Mouse (Mus musculus) MEL (cell line): ENCODE measurements around the gene Aktip. TPM values are rescaled to one million over a fixed set of nuclear protein-coding genes. Genes with fewer than 3 reads are reported as not detected.

ENCODE experiments used
- DNase-seq: peaks from one replicate; pipeline ENCODE4 v3.0.0; 2011; ENCODE audit warnings: low read depth, low spot score
- H3K27ac ChIP-seq: 2 replicates; pipeline ENCODE4 v1.5.1; 2012; ENCODE audit warnings: low read depth, mild to moderate bottlenecking, control low read depth, low read length, moderate library complexity; ENCODE audit not compliant: control insufficient read depth
- H3K27me3 ChIP-seq, 2 experiments: fragments of 150-350 bp in 1 of 2; sonication (generic) in 1 of 2; 2 replicates each; pipeline ENCODE4 v1.6.1; 2012; ENCODE audit warnings: low read length in 2 of 2, mild to moderate bottlenecking in 2 of 2, improper control_type of control experiment in 1 of 2, moderate library complexity in 1 of 2; ENCODE audit not compliant: insufficient read depth in 2 of 2, control insufficient read depth in 1 of 2
- H3K36me3 ChIP-seq, 2 experiments: 2 replicates each; pipeline ENCODE4 v1.6.1; 2012 to 2014; ENCODE audit warnings: low read length in 2 of 2, improper control_type of control experiment in 1 of 2, inconsistent platforms in 1 of 2, mild to moderate bottlenecking in 1 of 2; ENCODE audit not compliant: insufficient read depth in 2 of 2, control insufficient read depth in 1 of 2
- H3K4me1 ChIP-seq, 2 experiments: fragments of 150-350 bp in 1 of 2; sonication (generic) in 1 of 2; 2 replicates each; pipeline ENCODE4 v1.6.1; 2012; ENCODE audit warnings: low read length in 2 of 2, improper control_type of control experiment in 1 of 2, mild to moderate bottlenecking in 1 of 2; ENCODE audit not compliant: insufficient read depth in 2 of 2, control insufficient read depth in 1 of 2
- H3K4me3 ChIP-seq, 2 experiments: fragments of 150-350 bp in 1 of 2; sonication (generic) in 1 of 2; 2 replicates each; pipeline ENCODE4 v1.5.1; 2012; ENCODE audit warnings: low read depth in 2 of 2, low read length in 2 of 2, mild to moderate bottlenecking in 2 of 2, moderate library complexity in 2 of 2, control low read depth in 1 of 2, improper control_type of control experiment in 1 of 2; ENCODE audit not compliant: control insufficient read depth in 1 of 2, insufficient read depth in 1 of 2
- H3K79me2 ChIP-seq: 2 replicates; pipeline ENCODE4 v1.6.1; 2012; ENCODE audit warnings: mild to moderate bottlenecking, low read length, moderate library complexity; ENCODE audit not compliant: control insufficient read depth, poor library complexity, insufficient read depth
- H3K9ac ChIP-seq: 2 replicates; pipeline ENCODE4 v1.6.1; 2012; ENCODE audit warnings: low read depth, mild to moderate bottlenecking, control low read depth, low read length, moderate library complexity; ENCODE audit not compliant: control insufficient read depth, poor library complexity, severe bottlenecking
- H3K9me3 ChIP-seq: fragments of 150-350 bp; sonication (generic); replicated peaks from 2 replicates; pipeline ENCODE4 v1.6.1; 2012; ENCODE audit warnings: mild to moderate bottlenecking, low read length, improper control_type of control experiment, moderate library complexity; ENCODE audit not compliant: insufficient read depth
- CHD1 ChIP-seq: IDR thresholded peaks from 2 replicates; pipeline ENCODE4 v1.6.1; 2012; ENCODE audit warnings: low read depth, mild to moderate bottlenecking, inconsistent platforms, low read length, improper control_type of control experiment
- CTCF ChIP-seq, 3 experiments: IDR thresholded peaks in 2 of 3; conservative IDR thresholded peaks in 1 of 3; 2 replicates each; pipeline ENCODE4 v1.5.1; 2011 to 2012; ENCODE audit warnings: low read length in 3 of 3, low read depth in 2 of 3, mild to moderate bottlenecking in 2 of 3, improper control_type of control experiment in 1 of 3, inconsistent platforms in 1 of 3, mixed read lengths in 1 of 3, moderate library complexity in 1 of 3; ENCODE audit not compliant: control insufficient read depth in 1 of 3, insufficient read depth in 1 of 3, poor library complexity in 1 of 3, severe bottlenecking in 1 of 3
- E2F4 ChIP-seq: IDR thresholded peaks from 2 replicates; pipeline ENCODE4 v1.6.1; 2011; ENCODE audit warnings: low read depth, low read length, improper control_type of control experiment, borderline replicate concordance
- EP300 ChIP-seq, 2 experiments: IDR thresholded peaks; 2 replicates each; pipeline ENCODE4 v1.6.1; 2011; ENCODE audit warnings: improper control_type of control experiment in 2 of 2, low read length in 2 of 2, low read depth in 1 of 2, mild to moderate bottlenecking in 1 of 2
- ETS1 ChIP-seq: IDR thresholded peaks from 2 replicates; pipeline ENCODE4 v1.6.1; 2012; ENCODE audit warnings: low read depth, mild to moderate bottlenecking, inconsistent platforms, low read length, improper control_type of control experiment, moderate library complexity
- GATA1 ChIP-seq: IDR thresholded peaks from 2 replicates; pipeline ENCODE4 v1.6.1; 2011; ENCODE audit warnings: low read depth, low read length, improper control_type of control experiment
- HCFC1 ChIP-seq: IDR thresholded peaks from 2 replicates; pipeline ENCODE4 v1.6.1; 2012; ENCODE audit warnings: low read depth, mild to moderate bottlenecking, inconsistent platforms, low read length, improper control_type of control experiment, moderate library complexity
- JUND ChIP-seq: IDR thresholded peaks from 2 replicates; pipeline ENCODE4 v1.6.1; 2011; ENCODE audit warnings: low read depth, mild to moderate bottlenecking, improper control_type of control experiment, low read length
- MXI1 ChIP-seq: IDR thresholded peaks from 2 replicates; pipeline ENCODE4 v1.6.1; 2011; ENCODE audit warnings: mild to moderate bottlenecking, low read depth, low read length, improper control_type of control experiment
- MYB ChIP-seq: IDR thresholded peaks from 2 replicates; pipeline ENCODE4 v1.6.1; 2011; ENCODE audit warnings: mild to moderate bottlenecking, low read depth, low read length, improper control_type of control experiment
- MYC ChIP-seq: IDR thresholded peaks from 2 replicates; pipeline ENCODE4 v1.6.1; 2011; ENCODE audit warnings: low read depth, mild to moderate bottlenecking, low read length, improper control_type of control experiment, moderate library complexity
- NELFE ChIP-seq: IDR thresholded peaks from 2 replicates; pipeline ENCODE4 v1.6.1; 2011; ENCODE audit warnings: low read depth, low read length, improper control_type of control experiment
- POLR2AphosphoS5 ChIP-seq: IDR thresholded peaks from 2 replicates; pipeline ENCODE4 v1.6.1; 2012; ENCODE audit warnings: low read depth, borderline replicate concordance, mild to moderate bottlenecking, inconsistent platforms, low read length, moderate library complexity, mixed read lengths
- RAD21 ChIP-seq: IDR thresholded peaks from 2 replicates; pipeline ENCODE4 v1.6.1; 2011; ENCODE audit warnings: mild to moderate bottlenecking, low read depth, low read length, improper control_type of control experiment
- SIN3A ChIP-seq: IDR thresholded peaks from 2 replicates; pipeline ENCODE4 v1.6.1; 2012; ENCODE audit warnings: low read length, improper control_type of control experiment, inconsistent platforms
- SMC3 ChIP-seq: IDR thresholded peaks from 2 replicates; pipeline ENCODE4 v1.6.1; 2011; ENCODE audit warnings: low read depth, low read length, improper control_type of control experiment
- USF1 ChIP-seq: IDR thresholded peaks from 2 replicates; pipeline ENCODE4 v1.6.1; 2014; ENCODE audit warnings: low read depth, mild to moderate bottlenecking, inconsistent platforms, low read length, improper control_type of control experiment, moderate library complexity
- USF2 ChIP-seq, 2 experiments: IDR thresholded peaks; 2 replicates each; pipeline ENCODE4 v1.6.1; 2011 to 2012; ENCODE audit warnings: improper control_type of control experiment in 2 of 2, low read length in 2 of 2, borderline replicate concordance in 1 of 2, inconsistent platforms in 1 of 2, low read depth in 1 of 2, mild to moderate bottlenecking in 1 of 2; ENCODE audit not compliant: insufficient read depth in 1 of 2
- ZC3H11A ChIP-seq: IDR thresholded peaks from 2 replicates; pipeline ENCODE4 v1.6.1; 2012; ENCODE audit warnings: low read depth, mild to moderate bottlenecking, inconsistent platforms, low read length, improper control_type of control experiment
- ZKSCAN1 ChIP-seq: IDR thresholded peaks from 2 replicates; pipeline ENCODE4 v1.6.1; 2012; ENCODE audit warnings: low read depth, mild to moderate bottlenecking, inconsistent platforms, low read length, improper control_type of control experiment, moderate library complexity
- ZMIZ1 ChIP-seq: IDR thresholded peaks from 2 replicates; pipeline ENCODE4 v1.6.1; 2012; ENCODE audit warnings: low read depth, mild to moderate bottlenecking, inconsistent platforms, low read length, improper control_type of control experiment, moderate library complexity
- polyA plus RNA-seq, 2 experiments: library from polyadenylated mRNA; stranded (reverse) in 1 of 2; unstranded in 1 of 2; fragments of >175 nt in 1 of 2; fragments of >200 nt in 1 of 2; gene quantifications; 2 replicates each; pipeline versions ENCODE4 v1.2.1 to v1.2.4; 2012; ENCODE audit warnings: low replicate concordance in 2 of 2, low read depth in 1 of 2; ENCODE audit not compliant: insufficient read length in 2 of 2, insufficient read depth in 1 of 2, missing spikeins in 1 of 2
- total RNA-seq: library from RNA; depleted of rRNA; stranded (reverse); fragments of 300-350 nt; gene quantifications from 2 replicates; pipeline ENCODE4 v1.2.3, GENCODE M21; 2012

Aktip gene
- total and polyA plus RNA-seq, 3 experiments = 4.6 to 8.5 TPM; not detected in 1

DNA sequence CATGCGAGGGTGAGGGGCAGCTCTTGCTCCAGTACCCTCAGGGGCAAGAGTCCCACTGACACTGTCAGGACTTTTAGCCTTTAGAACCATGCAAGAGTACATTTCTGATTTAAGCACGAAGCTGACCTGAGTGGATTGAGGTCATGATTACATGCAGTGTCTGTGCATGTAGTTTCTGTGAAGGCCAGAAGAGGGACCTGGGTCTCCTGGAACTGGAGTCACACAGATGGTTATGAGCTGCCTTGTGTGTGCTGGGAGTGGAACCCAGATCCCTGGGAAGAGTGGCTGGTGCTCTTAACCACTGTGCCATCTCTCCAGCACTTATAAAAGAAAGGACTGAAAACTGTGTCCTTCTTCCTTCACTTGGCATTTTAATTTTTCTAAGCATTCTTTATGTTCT is 1.4 kb upstream of the Aktip start:
- H3K4me3 ChIP-seq = no peak overlapping the region
- H3K27me3 ChIP-seq = no peaks in the 10 kb centered on the region; a peak in 1 of 4 replicates
- H3K79me2 ChIP-seq = no peaks in the 10 kb centered on the region
- H3K9me3 ChIP-seq = no peaks in the 10 kb centered on the region
- no peaks in the 10 kb centered on the region; a peak in 1 of 4 replicates for H3K4me1 ChIP-seq
- TF ChIP-seq EP300 (IDR thresholded peaks at IDR 0.05; ENCODE audit: low read depth in 1 of 2, low read length in 2 of 2) (no peak), SIN3A (no peak), ZMIZ1 (no peak), HCFC1 (no peak), SMC3 (peak; percentile 60), RAD21 (peak; percentile 44), ZC3H11A (peak; percentile 29; the same call in 1 of the 2 replicates), JUND (no peak), CTCF (IDR thresholded peaks at IDR 0.05 in 2 of 3, conservative IDR thresholded peaks at IDR 0.05 in 1 of 3; ENCODE audit: control insufficient read depth in 1 of 3, insufficient read depth in 1 of 3, low read depth in 2 of 3, low read length in 3 of 3, poor library complexity in 1 of 3, severe bottlenecking in 1 of 3) (peak in 2 of 3 experiments; percentile 30 to 41; a peak in 3 of 6 replicates), USF1 (no peak)
- H3K36me3 ChIP-seq = no peaks in the 10 kb centered on the region
- no peak overlapping the region for H3K9ac ChIP-seq
- H3K27ac ChIP-seq = no peak overlapping the region
- peak; percentile 32 for DNase-seq

GRCm38 (mm10) chr8:91198036-91198435 is 1.7 kb downstream of the Aktip start:
- Histone ChIP-seq H3K27ac (no peak overlapping the region), H3K36me3 (no peaks in the 10 kb centered on the region), H3K4me3 (no peak overlapping the region), H3K9me3 (no peaks in the 10 kb centered on the region), H3K4me1 (no peaks in the 10 kb centered on the region; a peak in 1 of 4 replicates), H3K27me3 (peaks cover 0 to 1% of the 10 kb centered on the region in 2 experiments; a peak in 1 of 4 replicates), H3K9ac (no peak overlapping the region), H3K79me2 (no peaks in the 10 kb centered on the region)
- no peak for DNase-seq
- TF ChIP-seq ZC3H11A = no peak
- no peak for TF ChIP-seq CHD1
- TF ChIP-seq MYB = no peak
- TF ChIP-seq MXI1 = no peak
- TF ChIP-seq ZMIZ1 = no peak
- no peak for TF ChIP-seq CTCF (IDR thresholded peaks at IDR 0.05 in 2 of 3, conservative IDR thresholded peaks at IDR 0.05 in 1 of 3; ENCODE audit: control insufficient read depth in 1 of 3, insufficient read depth in 1 of 3, low read depth in 2 of 3, low read length in 3 of 3, poor library complexity in 1 of 3, severe bottlenecking in 1 of 3)
- no peak for TF ChIP-seq USF1
- TF ChIP-seq ETS1 = no peak
- no peak for TF ChIP-seq NELFE
- no peak for TF ChIP-seq EP300 (IDR thresholded peaks at IDR 0.05; ENCODE audit: low read depth in 1 of 2, low read length in 2 of 2)
- TF ChIP-seq ZKSCAN1 = no peak
- no peak for TF ChIP-seq POLR2AphosphoS5
- TF ChIP-seq MYC = no peak
- no peak for TF ChIP-seq E2F4
- TF ChIP-seq GATA1 = no peak
- TF ChIP-seq USF2 (IDR thresholded peaks at IDR 0.05; ENCODE audit: borderline replicate concordance in 1 of 2, insufficient read depth in 1 of 2, low read depth in 1 of 2, low read length in 2 of 2) = no peak
